Mouse (Mus musculus): ENCODE measurements at regions not wholly inside any gene's neighbourhood (a gene's known extent, or its start where the extent isn't known, plus 50 kb on each side); places are given as distances from the start of the nearest gene placed in this dataset.

DNA sequence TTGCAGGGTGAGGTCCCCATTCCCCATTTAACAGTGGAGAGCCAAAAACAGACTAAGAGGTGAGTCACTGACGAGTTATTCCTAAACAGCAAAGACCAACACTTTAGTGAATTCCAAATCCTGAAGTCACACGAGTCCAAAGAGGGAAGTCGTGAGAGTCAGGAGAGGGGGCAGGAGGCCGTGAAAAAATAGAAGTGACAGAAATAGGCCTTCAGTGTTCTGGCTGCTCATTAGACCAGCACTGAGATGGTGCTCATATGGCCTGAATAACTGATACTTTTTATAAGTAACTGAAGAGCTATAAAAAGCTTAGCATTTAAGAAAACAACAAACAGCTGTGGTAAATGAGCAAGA is 68.5 kb upstream of the Bach2 start:
- peaks cover 2% of the 10 kb centered on the region; the same call in 1 of the 2 replicates for H3K4me1 ChIP-seq (ENCODE audit: control insufficient read depth, insufficient read depth, low read length)
- no peak overlapping the region for H3K4me2 ChIP-seq (ENCODE audit: low read length)
- no peaks in the 10 kb centered on the region for H3K27me3 ChIP-seq (ENCODE audit: control insufficient read depth, insufficient read depth, low read depth, low read length)
- WGBS = 68% methylated on average over 4 of the region's 4 CpGs
- H3K27ac ChIP-seq (ENCODE audit: low read length) = no peak overlapping the region
- H3K36me3 ChIP-seq (ENCODE audit: control insufficient read depth, insufficient read depth, low read length) = no peaks in the 10 kb centered on the region
- no peak for ATAC-seq
- no peak overlapping the region for H3K9ac ChIP-seq (ENCODE audit: low read depth, low read length)
- H3K4me3 ChIP-seq (ENCODE audit: low read depth, low read length) = no peak overlapping the region
- no peaks in the 10 kb centered on the region for H3K9me3 ChIP-seq (replicated peaks; ENCODE audit: control insufficient read depth, low read length, poor library complexity, severe bottlenecking)

DNA sequence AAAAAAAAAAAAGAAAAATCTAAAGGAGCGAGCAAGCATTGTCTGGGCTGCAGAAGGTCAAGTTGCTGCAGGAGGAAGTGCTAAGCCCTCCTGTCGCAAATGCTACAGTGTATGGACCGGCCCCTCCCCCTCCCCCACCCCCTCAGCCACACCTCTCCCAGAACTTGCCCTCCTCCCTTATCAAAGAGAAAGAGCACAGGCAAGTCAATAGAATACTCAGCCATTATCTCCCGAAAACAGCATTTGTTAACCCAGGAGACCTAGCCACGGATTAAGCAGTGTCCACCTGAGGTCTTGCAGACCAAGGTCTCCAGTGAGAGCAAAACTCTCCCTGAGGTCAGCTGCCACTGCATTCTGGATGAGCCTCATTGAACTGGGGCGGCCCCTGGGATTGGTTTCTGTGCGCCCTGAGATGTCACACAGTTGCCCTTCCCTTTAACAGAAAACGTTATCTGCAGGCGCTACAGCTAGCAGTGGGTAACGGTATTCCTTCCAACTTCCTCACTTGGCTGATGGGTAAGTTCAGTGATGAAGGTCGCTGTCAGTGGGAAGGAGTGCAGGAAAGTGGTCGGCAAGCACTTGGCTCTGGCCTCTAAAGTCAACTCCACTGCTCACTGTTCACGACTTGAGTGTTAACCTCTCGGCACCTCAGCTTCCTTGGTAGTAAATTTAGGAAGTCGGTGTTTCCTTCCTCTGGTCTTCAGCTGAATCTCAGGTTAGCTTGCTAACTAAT is 68.0 kb upstream of the Bach2 start:
- WGBS = 67% methylated on average over 15 of the region's 15 CpGs
- H3K27me3 ChIP-seq (ENCODE audit: control insufficient read depth, insufficient read depth, low read depth, low read length) = no peaks in the 10 kb centered on the region

DNA sequence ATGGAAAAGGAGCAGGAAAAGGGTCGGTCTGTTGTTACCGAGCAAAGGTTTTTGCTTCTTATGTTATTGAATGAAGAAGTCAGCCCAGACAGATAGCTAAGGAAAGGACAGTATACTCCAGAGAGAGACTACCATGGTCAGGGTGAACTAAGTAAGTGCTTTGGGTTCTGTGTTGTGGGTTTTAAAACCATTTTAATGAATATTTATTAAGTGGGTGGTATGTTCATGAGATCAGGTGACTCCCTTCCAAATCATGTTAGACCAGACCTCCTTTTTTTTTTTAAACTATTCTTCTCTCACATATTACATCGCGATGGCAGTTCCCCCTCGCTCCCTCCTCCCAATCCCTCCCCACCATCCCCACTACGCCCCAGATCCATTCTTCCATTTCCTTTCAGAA is 67.3 kb upstream of the Bach2 start:
- H3K36me3 ChIP-seq (ENCODE audit: control insufficient read depth, insufficient read depth, low read length) = no peaks in the 10 kb centered on the region
- no peak overlapping the region for H3K27ac ChIP-seq (ENCODE audit: low read length)
- H3K9me3 ChIP-seq (replicated peaks; ENCODE audit: control insufficient read depth, low read length, poor library complexity, severe bottlenecking) = no peaks in the 10 kb centered on the region
- ATAC-seq = no peak
- no peak overlapping the region for H3K4me3 ChIP-seq (ENCODE audit: low read depth, low read length)
- no peak overlapping the region for H3K4me2 ChIP-seq (ENCODE audit: low read length)
- no peaks in the 10 kb centered on the region for H3K27me3 ChIP-seq (ENCODE audit: control insufficient read depth, insufficient read depth, low read depth, low read length)
- H3K4me1 ChIP-seq (ENCODE audit: control insufficient read depth, insufficient read depth, low read length) = no peaks in the 10 kb centered on the region
- WGBS = 95% methylated on average over 6 of the region's 6 CpGs
- H3K9ac ChIP-seq (ENCODE audit: low read depth, low read length) = no peak overlapping the region

More for the DNA sequence above, 68.0 kb upstream of the Bach2 start:
- Histone ChIP-seq H3K4me3 (ENCODE audit: low read depth, low read length) (no peak overlapping the region), H3K27ac (ENCODE audit: low read length) (no peak overlapping the region), H3K4me1 (ENCODE audit: control insufficient read depth, insufficient read depth, low read length) (peaks cover 2% of the 10 kb centered on the region; the same call in 1 of the 2 replicates), H3K9ac (ENCODE audit: low read depth, low read length) (no peak overlapping the region), H3K4me2 (ENCODE audit: low read length) (no peak overlapping the region), H3K36me3 (ENCODE audit: control insufficient read depth, insufficient read depth, low read length) (no peaks in the 10 kb centered on the region), H3K9me3 (replicated peaks; ENCODE audit: control insufficient read depth, low read length, poor library complexity, severe bottlenecking) (no peaks in the 10 kb centered on the region)
- ATAC-seq = no peak

DNA sequence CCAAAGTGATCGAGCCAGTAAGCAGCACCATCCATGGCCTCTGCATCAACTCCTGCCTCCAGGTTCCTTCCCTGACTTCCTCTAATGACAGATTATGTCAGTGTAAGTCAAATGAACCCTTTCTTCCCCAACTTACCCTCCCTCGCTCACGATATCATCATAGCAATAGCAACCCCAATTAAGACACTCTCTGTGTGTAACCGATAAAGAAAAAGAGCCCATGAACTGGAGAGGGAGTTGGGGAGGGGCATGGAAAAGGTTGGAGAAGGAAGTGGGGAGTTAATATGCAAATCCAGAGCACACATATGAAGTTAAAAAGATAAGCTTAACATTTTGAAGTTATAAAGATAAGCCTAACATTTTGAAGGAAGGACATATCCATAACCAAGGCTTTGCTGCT is 65.6 kb upstream of the Bach2 start:
- no peak for ATAC-seq
- 91% methylated on average over 4 of the region's 4 CpGs for WGBS
- Histone ChIP-seq H3K27ac (ENCODE audit: low read length) (no peak overlapping the region), H3K4me2 (ENCODE audit: low read length) (no peak overlapping the region), H3K4me3 (ENCODE audit: low read depth, low read length) (no peak overlapping the region), H3K9me3 (replicated peaks; ENCODE audit: control insufficient read depth, low read length, poor library complexity, severe bottlenecking) (no peaks in the 10 kb centered on the region), H3K9ac (ENCODE audit: low read depth, low read length) (no peak overlapping the region), H3K4me1 (ENCODE audit: control insufficient read depth, insufficient read depth, low read length) (no peaks in the 10 kb centered on the region), H3K27me3 (ENCODE audit: control insufficient read depth, insufficient read depth, low read depth, low read length) (no peaks in the 10 kb centered on the region), H3K36me3 (ENCODE audit: control insufficient read depth, insufficient read depth, low read length) (no peaks in the 10 kb centered on the region)

DNA sequence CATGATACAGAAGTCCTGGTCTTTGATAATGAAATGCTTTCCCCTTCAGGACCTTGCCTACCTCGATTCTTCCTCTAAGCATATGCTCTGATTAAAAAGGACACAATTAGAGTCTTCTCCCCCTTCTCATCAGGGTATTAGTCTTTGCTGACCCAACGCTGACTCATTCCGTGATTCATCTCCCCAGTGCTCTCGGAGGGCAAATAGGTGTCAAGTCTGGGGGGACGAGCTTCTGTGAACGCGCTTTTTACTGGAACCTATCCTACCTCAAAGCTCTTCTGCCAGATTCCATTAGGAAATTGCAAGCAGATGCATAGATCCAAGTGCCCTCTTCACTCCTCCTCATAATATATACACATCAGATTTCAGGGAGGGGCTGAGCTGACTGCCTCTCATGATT is 63.8 kb upstream of the Bach2 start:
- no peak overlapping the region for H3K27ac ChIP-seq (ENCODE audit: low read length)
- no peak overlapping the region for H3K9ac ChIP-seq (ENCODE audit: low read depth, low read length)
- H3K27me3 ChIP-seq (ENCODE audit: control insufficient read depth, insufficient read depth, low read depth, low read length) = no peaks in the 10 kb centered on the region
- H3K4me2 ChIP-seq (ENCODE audit: low read length) = no peak overlapping the region
- H3K4me3 ChIP-seq (ENCODE audit: low read depth, low read length) = no peak overlapping the region
- 73% methylated on average over 7 of the region's 7 CpGs for WGBS
- H3K4me1 ChIP-seq (ENCODE audit: control insufficient read depth, insufficient read depth, low read length) = no peaks in the 10 kb centered on the region
- H3K9me3 ChIP-seq (replicated peaks; ENCODE audit: control insufficient read depth, low read length, poor library complexity, severe bottlenecking) = no peaks in the 10 kb centered on the region
- no peak for ATAC-seq
- H3K36me3 ChIP-seq (ENCODE audit: control insufficient read depth, insufficient read depth, low read length) = no peaks in the 10 kb centered on the region

DNA sequence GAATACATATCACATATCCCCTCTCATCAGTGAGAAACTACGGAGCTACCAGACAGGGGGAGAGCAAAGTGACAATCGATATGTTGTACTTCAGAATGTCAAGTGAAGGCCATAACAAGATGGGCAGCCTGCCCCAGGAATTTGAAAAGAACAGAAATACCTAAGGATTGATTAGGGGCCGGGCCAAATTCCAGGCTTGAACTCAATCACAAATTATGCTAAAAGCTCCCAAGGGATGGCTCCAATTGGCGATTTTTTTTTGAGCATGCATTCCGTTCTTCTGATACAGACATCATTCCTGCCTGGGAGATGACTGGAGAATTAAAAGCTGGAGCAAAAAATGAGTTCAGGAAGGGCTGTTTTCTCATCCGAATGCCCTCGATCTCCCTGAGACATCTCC is 63.4 kb upstream of the Bach2 start:
- Histone ChIP-seq H3K9me3 (replicated peaks; ENCODE audit: control insufficient read depth, low read length, poor library complexity, severe bottlenecking) (no peaks in the 10 kb centered on the region), H3K27ac (ENCODE audit: low read length) (no peak overlapping the region), H3K4me3 (ENCODE audit: low read depth, low read length) (no peak overlapping the region), H3K4me2 (ENCODE audit: low read length) (no peak overlapping the region), H3K4me1 (ENCODE audit: control insufficient read depth, insufficient read depth, low read length) (no peaks in the 10 kb centered on the region), H3K36me3 (ENCODE audit: control insufficient read depth, insufficient read depth, low read length) (no peaks in the 10 kb centered on the region), H3K9ac (ENCODE audit: low read depth, low read length) (no peak overlapping the region), H3K27me3 (ENCODE audit: control insufficient read depth, insufficient read depth, low read depth, low read length) (no peaks in the 10 kb centered on the region)
- ATAC-seq = no peak
- 79% methylated on average over 7 of the region's 7 CpGs for WGBS

DNA sequence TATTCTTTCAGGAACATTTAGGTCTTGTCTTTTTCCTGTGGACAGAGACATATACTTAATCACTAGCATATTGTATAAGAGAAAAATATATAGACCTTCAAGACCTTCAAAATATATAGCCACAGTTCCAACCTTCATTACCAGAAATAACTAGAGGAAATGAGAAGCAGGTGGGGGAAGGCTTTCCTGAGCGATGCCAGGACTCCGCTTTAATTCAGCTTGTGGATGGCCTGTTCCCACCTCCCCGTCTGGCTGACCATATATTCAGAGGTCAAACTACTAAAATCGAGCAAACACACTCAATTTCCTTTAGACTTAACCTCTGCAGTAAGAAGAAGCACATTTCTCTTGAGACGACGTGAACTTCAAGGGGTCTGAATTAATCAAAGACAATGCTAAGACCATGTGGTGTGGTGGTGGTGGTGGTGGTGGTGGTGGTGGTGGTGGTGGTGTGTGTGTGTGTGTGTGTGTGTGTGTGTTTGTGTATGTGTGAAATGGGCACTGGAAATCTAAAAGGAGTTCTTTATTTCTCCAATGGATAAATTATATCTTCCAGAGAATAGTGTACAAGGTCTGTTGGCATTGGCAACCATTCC is 62.7 kb upstream of the Bach2 start:
- Histone ChIP-seq H3K4me2 (ENCODE audit: low read length) (no peak overlapping the region), H3K4me3 (ENCODE audit: low read depth, low read length) (no peak overlapping the region), H3K9me3 (replicated peaks; ENCODE audit: control insufficient read depth, low read length, poor library complexity, severe bottlenecking) (no peaks in the 10 kb centered on the region), H3K4me1 (ENCODE audit: control insufficient read depth, insufficient read depth, low read length) (no peaks in the 10 kb centered on the region), H3K27ac (ENCODE audit: low read length) (no peak overlapping the region), H3K36me3 (ENCODE audit: control insufficient read depth, insufficient read depth, low read length) (no peaks in the 10 kb centered on the region), H3K9ac (ENCODE audit: low read depth, low read length) (no peak overlapping the region), H3K27me3 (ENCODE audit: control insufficient read depth, insufficient read depth, low read depth, low read length) (no peaks in the 10 kb centered on the region)
- WGBS = 70% methylated on average over 6 of the region's 6 CpGs
- no peak for ATAC-seq

DNA sequence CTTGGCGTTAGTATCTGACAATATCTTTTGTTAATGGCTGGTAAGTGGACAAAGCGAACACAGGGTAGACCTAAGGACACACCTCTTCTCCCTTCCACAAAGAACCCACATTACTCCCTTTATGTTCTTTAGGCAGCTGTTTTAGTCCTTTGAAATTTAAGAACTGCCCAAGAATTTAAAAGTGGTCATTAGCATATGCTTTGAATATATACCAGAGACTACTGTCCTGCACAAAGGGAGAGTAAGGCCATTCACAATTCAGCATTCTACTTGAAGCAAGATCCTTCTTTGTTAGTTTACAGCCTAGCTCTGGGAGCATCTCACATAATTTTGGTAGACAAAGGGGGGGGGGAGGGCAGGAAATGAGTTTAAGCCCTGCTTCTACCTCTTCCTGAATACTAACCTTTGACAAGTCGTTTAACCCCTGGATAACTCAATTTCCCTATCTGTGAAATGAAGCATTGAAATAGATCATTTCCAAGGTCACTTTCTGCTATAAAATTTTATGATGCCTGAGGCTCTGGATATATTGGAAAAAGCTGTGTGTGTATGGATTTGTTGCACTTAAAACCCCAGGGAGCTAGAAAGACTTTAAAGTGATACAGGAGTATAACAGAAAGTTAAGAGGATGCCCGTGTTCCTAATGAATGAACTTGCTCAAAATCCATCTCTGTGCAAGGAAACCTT is 62.0 kb upstream of the Bach2 start:
- Histone ChIP-seq H3K4me1 (ENCODE audit: control insufficient read depth, insufficient read depth, low read length) (no peaks in the 10 kb centered on the region), H3K4me2 (ENCODE audit: low read length) (no peak overlapping the region), H3K36me3 (ENCODE audit: control insufficient read depth, insufficient read depth, low read length) (no peaks in the 10 kb centered on the region), H3K9ac (ENCODE audit: low read depth, low read length) (no peak overlapping the region), H3K9me3 (replicated peaks; ENCODE audit: control insufficient read depth, low read length, poor library complexity, severe bottlenecking) (no peaks in the 10 kb centered on the region), H3K27me3 (ENCODE audit: control insufficient read depth, insufficient read depth, low read depth, low read length) (no peaks in the 10 kb centered on the region), H3K27ac (ENCODE audit: low read length) (no peak overlapping the region), H3K4me3 (ENCODE audit: low read depth, low read length) (no peak overlapping the region)
- 37% methylated on average over 4 of the region's 4 CpGs for WGBS
- ATAC-seq = no peak

DNA sequence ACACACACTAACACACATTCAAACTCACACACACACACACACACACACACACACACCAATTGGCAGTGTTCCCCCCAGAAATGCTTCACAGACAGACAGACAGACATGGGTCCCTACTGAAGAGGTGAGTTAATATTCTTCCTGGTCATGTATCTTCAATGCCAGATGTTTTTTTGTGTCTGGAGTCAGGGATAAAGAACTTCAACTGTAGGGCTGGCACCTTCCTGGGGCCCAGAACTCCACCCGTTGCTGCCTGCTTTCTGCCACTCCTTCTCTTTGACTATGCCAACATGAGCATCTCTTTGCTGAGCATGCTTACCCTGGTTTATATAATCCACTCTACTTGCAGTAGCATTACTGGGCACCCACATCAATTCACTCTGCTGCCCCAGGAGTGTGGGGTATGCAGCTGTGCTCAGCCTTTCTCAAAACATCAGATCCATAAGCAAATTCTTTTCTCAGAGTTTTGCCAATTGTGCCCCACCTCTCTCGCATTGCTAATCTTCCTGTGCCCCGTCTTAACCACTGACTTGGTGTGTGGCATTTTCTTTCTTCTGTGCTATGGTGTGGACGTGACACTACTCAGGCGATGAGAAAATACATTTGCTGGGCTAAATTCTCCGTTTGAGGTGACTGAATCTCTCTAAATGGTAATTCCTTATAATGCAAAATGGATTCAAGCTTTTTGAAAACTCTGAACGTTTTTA is 60.5 kb upstream of the Bach2 start:
- ATAC-seq = no peak
- H3K9ac ChIP-seq (ENCODE audit: low read depth, low read length) = no peak overlapping the region
- no peak overlapping the region for H3K27ac ChIP-seq (ENCODE audit: low read length)
- no peaks in the 10 kb centered on the region for H3K27me3 ChIP-seq (ENCODE audit: control insufficient read depth, insufficient read depth, low read depth, low read length)
- H3K9me3 ChIP-seq (replicated peaks; ENCODE audit: control insufficient read depth, low read length, poor library complexity, severe bottlenecking) = no peaks in the 10 kb centered on the region
- H3K4me3 ChIP-seq (ENCODE audit: low read depth, low read length) = no peak overlapping the region
- H3K36me3 ChIP-seq (ENCODE audit: control insufficient read depth, insufficient read depth, low read length) = no peaks in the 10 kb centered on the region
- 78% methylated on average over 7 of the region's 7 CpGs for WGBS
- H3K4me2 ChIP-seq (ENCODE audit: low read length) = no peak overlapping the region
- no peaks in the 10 kb centered on the region for H3K4me1 ChIP-seq (ENCODE audit: control insufficient read depth, insufficient read depth, low read length)

Measured in midbrain, embryonic 16.5 days (tissue).